Mouse (Mus musculus) cerebellum, postnatal 4 days (tissue): ENCODE measurements at regions not wholly inside any gene's neighbourhood (a gene's known extent, or its start where the extent isn't known, plus 50 kb on each side); places are given as distances from the start of the nearest gene placed in this dataset.

Source experiments
- DNase-seq, 2 experiments: peaks; one replicate each; pipeline ENCODE4 v3.0.0; 2022; ENCODE audit warnings: low spot score in 2 of 2, mixed read lengths in 1 of 2

DNA sequence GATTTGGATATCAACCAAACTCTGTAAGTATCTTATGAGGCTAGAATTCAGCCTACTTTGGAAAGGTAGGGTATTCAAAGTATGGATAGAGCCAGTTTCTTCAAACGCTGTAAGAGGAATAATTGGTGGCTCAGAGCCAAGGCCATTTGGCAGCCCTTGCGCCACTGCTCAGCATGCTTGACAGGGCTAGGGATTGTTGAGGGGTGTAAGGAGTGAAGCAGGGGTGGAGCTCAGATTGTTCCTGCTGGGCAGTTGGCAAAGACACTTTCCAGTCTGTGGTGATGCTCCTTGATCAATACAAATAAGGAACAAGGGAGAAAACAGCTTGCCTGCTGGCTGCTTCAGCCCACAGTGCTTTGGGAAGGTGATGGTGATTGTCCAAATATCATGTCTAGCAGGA is 181.9 kb downstream of the Kcna5 start:
- peak; percentile 28 to 74 for DNase-seq

DNA sequence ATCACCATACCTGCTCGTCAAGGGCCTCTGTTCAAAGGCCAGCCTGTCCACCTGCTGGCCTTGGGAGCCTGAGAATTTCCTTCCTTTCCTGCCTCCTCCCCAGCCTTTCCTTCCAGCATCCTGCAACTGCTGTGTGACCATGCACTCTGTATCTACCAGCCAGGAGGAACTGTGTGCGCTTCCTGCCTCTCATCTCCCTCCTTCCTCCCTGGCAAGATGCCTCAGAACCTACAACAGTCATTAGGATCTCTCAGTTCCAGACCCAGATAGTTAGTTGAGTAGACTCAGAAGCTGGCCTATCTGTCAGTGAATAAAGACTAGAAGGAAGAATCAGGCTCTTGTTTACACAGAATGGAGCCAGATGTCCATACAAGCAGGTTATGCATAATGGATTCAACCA is 183.8 kb upstream of the Ntf3 start:
- DNase-seq = no peak

DNA sequence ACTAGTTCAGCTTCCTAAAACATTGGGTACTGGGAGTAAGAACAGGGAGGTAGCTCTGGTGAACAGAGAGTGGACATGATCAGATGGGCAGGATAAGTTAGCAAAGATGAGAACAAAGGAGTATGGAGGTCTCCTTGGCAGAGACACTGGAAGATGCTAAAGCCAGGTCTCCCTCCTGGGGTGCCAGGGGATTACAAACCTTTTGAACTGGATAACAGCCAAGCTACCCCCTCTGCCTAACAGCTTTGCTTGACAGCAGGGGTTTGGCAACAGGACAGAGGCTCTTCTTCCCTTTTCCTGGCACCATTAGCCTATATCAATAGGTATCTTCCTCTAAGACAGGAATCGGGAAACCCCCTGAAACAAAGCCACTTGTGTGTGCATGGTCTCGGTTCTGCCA is 183.2 kb upstream of the Ntf3 start:
- DNase-seq = peak in 1 of 2 experiments; percentile 18

DNA sequence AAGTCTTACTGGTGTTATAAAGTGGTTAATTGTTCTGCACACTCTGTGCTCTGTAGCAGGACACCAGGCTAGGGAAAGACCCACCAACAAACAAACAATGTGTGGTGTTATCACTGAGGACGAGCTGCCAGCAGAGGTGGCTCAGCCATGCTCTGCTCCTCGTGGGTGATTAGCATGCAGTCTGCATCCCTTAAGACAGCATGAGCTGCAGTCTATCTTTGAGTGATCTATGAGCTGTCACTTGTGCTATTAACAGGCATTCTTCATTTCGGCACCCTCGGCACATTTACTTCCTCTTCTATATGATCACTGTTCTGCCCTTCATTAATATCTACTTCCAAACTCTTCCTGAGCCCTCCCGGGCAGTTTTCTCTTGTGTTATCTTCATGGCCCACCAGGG is 178.5 kb upstream of the Ntf3 start:
- no peak for DNase-seq

DNA sequence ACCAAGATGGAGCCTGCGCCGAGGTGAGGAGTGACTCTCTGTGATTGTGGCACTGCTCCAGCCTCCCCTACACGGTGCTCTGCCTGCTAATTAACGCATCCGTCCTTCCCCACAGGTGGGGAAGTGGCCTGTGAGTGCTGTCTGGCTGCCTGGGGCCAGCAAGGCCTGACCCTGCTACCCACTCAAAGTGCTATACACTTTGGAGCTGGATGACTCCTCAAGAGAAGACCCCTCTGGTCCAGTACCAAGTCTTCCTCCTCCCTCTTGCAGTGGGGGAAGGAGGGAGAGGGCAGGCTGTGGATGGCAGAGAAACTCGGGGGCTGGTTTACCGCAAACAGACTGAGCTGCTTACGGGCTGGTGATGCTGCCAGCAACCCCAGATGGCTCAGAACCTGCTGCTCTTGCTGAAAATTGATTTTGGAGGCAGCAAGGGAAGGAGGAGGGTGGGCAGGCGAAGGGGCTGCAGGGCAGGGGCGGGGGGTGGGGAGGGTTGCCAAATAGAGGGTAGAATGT is 173.4 kb upstream of the Ntf3 start:
- peak in 1 of 2 experiments; percentile 58 for DNase-seq

DNA sequence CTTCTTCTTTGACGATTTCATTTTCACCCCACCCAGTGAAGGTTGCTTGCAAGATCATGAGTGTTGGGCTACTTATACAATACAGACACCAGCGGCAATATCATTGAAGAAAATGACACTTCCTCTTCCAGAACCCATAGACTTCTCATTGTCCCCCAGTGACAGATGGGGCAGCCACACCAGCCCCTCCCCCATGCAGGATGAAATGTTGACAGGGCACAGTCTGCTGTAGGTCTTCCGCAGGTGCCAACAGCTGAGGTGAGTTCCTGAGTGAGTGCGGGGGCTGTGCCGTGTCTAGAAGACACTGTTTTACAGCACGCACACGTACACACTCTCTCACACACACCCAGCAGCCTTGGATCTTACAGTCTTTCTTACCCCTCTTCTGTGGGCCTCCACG is 171.0 kb upstream of the Ntf3 start:
- no peak for DNase-seq

DNA sequence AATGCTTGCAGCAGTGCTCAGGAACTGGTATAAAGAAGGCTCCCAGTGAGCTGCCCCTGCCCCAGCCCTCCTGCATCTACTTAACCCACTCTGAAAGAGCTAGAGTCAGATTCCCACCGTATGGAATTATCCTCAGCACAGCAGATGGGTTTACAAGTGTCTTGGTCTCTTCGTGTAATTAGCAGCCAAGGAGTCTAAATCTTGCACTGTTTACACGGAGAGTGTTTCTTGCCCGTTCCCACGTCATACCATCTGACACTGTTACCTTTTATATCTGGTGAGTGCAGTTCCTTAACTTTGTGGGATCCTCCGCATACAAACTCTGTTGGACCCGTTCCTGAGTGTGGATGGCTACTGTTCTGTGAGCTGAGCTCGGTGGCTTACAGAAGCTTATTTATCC is 167.5 kb upstream of the Ntf3 start:
- no peak for DNase-seq

DNA sequence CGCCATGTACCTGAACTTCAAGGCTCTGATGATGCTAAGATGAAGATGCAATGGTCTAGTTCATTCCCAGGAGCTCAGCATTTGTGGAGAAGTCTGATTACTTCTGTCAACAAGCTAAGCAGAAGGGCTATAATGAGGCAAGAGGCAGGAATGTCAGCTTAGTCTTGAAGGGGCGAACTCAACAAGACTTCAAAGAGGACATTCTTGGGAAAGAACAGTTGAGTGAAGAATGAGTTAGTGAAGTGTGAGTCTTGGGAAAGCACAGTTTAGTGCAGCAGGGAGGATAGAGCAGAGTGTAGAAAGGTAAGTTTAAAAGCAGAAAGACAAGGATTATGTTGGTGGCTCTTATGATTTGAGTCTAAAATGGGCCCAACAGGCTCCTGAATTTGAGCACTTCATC is 160.5 kb upstream of the Ntf3 start:
- no peak for DNase-seq

DNA sequence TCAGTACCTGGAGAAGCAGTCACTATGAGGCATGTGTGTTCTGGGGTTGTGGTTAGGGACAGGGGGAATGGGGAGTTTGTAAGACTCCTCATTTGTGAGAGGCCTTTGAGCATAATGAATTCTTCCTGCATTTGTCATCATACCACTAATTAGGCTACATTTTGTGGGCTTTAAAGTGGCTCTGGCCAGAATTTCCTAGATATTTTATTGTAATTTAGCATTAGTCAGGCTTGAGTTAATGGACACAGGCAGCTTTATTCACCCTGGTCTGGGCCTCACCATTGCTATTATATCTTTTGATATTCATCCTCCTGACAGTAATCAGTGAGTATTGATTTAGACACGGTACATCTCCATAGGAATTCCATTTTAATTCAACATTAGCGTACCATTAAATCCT is 151.8 kb upstream of the Ntf3 start:
- DNase-seq = no peak

DNA sequence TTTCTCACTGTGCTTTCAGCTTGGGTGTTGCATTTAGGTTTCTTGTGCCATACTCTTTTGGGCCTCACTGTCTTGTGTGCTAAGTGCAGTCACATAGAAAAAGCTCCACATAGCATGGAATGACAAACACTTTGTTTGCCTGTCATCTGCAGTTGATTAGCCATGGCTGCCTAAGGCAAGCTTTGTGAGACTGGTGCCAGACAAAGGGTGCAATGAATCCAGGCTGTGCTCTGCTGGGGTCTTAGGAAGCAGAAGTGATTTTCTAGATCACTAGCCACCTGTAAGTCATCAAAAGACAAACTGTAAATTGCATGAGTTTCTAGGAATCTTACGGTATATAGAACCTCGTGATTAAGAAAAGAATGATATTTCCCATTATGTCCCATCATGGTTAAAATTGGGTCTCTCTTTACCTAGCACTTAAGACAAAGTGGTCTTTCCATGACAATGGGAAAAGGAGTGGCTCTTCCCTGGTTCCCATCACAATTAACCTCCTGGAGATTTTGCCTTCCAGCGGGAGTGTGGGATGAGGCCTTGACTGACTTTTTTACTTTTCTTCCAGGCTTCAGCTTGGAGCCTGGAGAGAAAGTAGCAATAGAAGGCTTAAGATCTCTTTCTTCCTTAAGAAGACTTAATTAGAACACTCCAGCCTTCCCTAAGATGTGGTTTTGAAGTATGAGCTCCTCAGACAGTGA is 144.2 kb upstream of the Ntf3 start:
- no peak for DNase-seq

DNA sequence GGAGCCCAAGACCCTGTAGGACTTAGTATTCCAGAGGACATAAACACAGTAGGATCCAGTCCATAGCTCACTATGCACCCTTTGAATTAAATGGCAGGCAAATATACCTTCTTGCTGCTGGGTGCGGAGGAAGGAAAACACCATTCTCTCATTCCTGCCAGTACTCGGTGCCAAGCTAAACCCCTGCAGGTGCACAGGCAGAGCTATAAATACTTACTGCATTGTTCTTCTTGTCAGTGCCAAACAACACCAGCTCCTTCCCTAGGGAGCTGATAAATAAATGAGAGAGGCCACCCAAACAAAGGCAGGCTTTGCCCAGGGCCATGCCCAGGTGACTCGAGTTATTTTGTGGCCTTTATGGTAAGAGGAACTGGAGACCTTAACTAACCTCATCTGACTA is 136.4 kb upstream of the Ntf3 start:
- DNase-seq = no peak

DNA sequence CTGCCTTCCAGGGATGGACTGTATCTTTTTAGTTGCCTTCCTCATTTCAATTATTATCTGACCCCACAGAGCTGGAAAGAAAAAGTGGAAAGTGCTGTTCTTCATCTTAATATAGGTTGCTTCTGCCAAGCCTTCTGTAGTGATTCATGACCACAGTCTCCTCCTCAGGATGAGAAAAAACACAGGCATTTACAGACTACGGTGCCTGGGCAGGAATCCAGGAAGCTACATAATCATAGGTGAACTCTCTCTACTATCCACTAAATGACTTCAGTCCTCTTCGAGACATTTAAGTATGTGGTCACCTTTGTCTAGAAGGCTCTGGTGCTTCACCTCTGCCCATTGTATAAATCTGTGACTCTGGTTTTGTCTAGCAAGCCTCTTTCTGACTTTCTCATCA is 124.9 kb upstream of the Ntf3 start:
- no peak for DNase-seq

DNA sequence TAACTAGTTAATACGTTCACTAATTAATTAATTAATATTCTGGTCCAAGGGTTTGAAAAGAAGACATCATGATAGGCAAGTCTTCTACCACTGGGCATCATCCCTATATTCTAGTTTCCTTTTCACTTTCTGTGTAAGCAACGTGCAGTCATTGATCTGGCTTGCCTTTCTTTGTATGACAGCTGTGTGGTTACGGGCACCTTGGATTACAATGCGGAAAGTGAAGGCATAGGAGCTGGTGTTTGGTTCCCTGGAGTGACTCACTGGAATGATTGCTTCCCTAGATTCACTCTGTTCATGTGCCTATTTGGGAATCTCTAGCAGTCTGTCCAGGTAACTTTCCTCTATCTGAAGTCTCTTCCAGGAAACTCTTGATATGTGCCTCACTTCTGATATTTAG is 120.5 kb upstream of the Ntf3 start:
- DNase-seq = no peak

DNA sequence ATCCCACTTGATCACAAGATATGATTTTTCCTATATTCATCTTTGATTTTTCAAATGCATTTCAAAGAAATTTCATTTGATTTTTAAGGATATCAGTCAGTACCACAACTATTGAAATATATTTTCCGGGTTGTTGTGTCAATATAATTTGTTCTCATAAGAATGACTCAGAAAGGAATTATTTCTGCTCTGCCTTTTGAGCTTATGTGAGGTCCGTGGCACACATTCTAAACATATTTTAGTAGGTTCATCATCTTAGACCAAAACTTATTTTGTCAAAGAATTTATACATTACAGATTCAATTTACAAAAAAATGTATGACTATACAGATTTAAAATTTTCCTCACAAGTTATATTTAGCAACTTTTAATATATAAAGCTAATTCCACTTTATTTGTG is 119.5 kb upstream of the Ntf3 start:
- DNase-seq = no peak

DNA sequence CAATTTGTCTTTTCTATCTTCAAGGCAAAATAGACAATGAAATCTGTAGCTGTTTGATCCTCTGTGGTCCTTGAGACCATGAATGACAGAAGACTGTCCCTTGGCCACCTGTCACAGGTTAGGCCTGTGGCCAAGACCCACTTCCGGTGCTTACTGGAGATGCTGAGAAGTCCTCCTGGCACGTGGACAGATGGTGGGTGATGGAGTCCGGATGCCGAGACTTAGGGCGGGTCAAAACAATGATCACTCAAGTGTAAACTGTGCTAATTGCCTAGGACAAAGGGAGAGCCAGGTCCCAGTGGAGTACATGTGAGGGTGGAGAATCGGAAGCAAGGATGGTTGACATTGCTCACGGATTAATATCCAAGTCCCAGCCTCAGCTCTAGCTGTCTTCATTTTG is 117.7 kb upstream of the Ntf3 start:
- peak in 1 of 2 experiments; percentile 59 for DNase-seq

DNA sequence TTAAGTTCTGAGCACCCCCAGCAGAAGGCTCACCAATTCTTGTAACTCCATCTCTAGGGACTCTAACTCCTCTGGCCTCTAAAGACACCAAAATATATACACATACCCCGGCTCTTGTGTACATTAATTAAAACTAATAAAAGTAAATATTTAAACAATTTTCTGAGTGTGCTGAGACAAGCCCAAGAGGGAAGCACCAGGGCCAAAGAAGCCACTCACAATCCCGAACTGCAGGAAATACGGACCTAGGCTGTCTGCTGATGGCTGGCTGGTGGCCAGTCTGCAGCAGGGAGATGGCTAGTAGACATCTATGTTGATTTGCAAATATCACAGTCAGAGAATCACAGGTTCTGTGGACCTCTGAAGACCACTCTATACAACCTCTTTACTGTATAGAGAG is 113.6 kb upstream of the Ntf3 start:
- no peak for DNase-seq

DNA sequence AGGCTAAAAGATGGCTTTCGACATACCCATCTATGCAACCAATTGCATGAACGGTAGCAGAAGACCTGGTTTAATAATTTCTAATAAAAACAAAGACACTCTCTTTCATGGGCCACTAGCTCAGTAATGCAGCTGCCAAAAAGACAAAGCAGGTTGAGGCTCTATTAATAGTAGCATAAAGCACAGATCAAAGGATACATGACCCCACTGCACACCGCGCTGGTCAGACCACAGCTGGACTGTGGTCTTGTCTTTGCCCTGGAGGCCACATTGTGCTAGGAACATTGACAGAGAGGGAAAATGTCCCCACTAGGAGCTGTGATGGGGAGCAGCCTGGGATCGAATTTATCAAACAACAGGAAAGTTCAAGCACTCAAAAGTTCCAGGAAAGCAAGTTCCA is 79.3 kb upstream of the Ntf3 start:
- DNase-seq = no peak

DNA sequence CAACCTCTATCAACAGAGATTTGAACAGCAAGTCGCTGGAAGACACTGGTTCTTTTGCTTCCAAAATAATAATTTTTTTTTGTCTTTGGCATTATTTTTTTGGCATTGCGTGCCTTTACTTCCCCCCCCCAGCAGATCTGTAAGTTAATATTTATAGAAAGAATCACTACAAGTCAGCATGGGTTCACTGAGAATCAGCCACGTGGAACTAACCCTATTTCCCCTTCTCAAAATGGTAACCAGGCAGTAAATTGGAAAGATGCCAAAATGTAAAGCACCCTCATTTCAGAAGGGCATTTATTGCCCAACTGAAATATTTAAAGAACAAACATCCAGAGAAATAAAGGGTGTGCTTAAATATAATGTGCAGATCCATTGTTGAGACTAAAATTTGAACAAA is 78.7 kb upstream of the Ntf3 start:
- DNase-seq = no peak

DNA sequence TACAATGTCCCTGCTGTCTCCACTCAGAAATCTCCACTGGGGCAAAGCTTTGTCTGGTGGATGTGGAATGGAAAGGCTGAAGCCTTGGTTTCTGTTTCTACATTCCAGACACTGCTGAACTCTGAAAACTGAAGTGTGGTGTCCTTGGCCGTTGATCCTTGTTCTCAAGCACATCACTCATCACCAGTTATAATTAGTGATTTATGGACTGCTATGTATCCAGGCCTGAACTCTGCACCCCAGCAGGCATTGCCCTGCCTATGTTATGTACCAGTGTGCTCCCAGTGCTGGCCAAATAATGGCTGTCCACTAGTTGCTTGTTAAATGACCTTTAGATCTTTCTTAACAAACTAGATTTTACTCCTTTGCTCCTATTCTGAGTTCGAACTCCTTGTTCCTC is 75.6 kb upstream of the Ntf3 start:
- DNase-seq = no peak

DNA sequence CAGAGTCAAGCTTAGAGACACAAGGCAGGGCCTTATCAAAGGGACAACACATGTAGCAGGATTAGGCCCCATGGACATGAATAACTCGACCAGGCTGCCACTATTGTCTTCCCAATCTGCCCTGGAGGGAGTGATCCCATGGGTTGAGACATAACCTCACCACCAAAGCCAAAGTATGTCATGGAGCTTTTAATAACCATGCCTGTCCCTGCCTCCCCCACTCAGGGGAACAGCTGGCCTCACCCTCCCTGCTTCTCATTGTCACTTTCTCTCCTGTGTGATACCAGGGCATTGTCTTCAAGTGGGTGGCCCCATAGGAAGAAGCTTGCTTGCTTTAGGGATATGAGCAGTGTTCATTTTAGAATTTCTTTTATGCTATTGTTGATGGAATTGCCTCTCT is 73.5 kb upstream of the Ntf3 start:
- DNase-seq = no peak
